Mouse (Mus musculus) MEL (cell line): ENCODE measurements around the gene Gpr156. TPM values are rescaled to one million over a fixed set of nuclear protein-coding genes. Genes with fewer than 3 reads are reported as not detected.

Experiments used
- DNase-seq: peaks from one replicate; pipeline ENCODE4 v3.0.0; 2011; ENCODE audit warnings: low read depth, low spot score
- H3K27ac ChIP-seq: 2 replicates; pipeline ENCODE4 v1.5.1; 2012; ENCODE audit warnings: low read depth, mild to moderate bottlenecking, control low read depth, low read length, moderate library complexity; ENCODE audit not compliant: control insufficient read depth
- H3K27me3 ChIP-seq, 2 experiments: fragments of 150-350 bp in 1 of 2; sonication (generic) in 1 of 2; 2 replicates each; pipeline ENCODE4 v1.6.1; 2012; ENCODE audit warnings: low read length in 2 of 2, mild to moderate bottlenecking in 2 of 2, improper control_type of control experiment in 1 of 2, moderate library complexity in 1 of 2; ENCODE audit not compliant: insufficient read depth in 2 of 2, control insufficient read depth in 1 of 2
- H3K36me3 ChIP-seq, 2 experiments: 2 replicates each; pipeline ENCODE4 v1.6.1; 2012 to 2014; ENCODE audit warnings: low read length in 2 of 2, improper control_type of control experiment in 1 of 2, inconsistent platforms in 1 of 2, mild to moderate bottlenecking in 1 of 2; ENCODE audit not compliant: insufficient read depth in 2 of 2, control insufficient read depth in 1 of 2
- H3K4me1 ChIP-seq, 2 experiments: fragments of 150-350 bp in 1 of 2; sonication (generic) in 1 of 2; 2 replicates each; pipeline ENCODE4 v1.6.1; 2012; ENCODE audit warnings: low read length in 2 of 2, improper control_type of control experiment in 1 of 2, mild to moderate bottlenecking in 1 of 2; ENCODE audit not compliant: insufficient read depth in 2 of 2, control insufficient read depth in 1 of 2
- H3K4me3 ChIP-seq, 2 experiments: fragments of 150-350 bp in 1 of 2; sonication (generic) in 1 of 2; 2 replicates each; pipeline ENCODE4 v1.5.1; 2012; ENCODE audit warnings: low read depth in 2 of 2, low read length in 2 of 2, mild to moderate bottlenecking in 2 of 2, moderate library complexity in 2 of 2, control low read depth in 1 of 2, improper control_type of control experiment in 1 of 2; ENCODE audit not compliant: control insufficient read depth in 1 of 2, insufficient read depth in 1 of 2
- H3K79me2 ChIP-seq: 2 replicates; pipeline ENCODE4 v1.6.1; 2012; ENCODE audit warnings: mild to moderate bottlenecking, low read length, moderate library complexity; ENCODE audit not compliant: control insufficient read depth, poor library complexity, insufficient read depth
- H3K9ac ChIP-seq: 2 replicates; pipeline ENCODE4 v1.6.1; 2012; ENCODE audit warnings: low read depth, mild to moderate bottlenecking, control low read depth, low read length, moderate library complexity; ENCODE audit not compliant: control insufficient read depth, poor library complexity, severe bottlenecking
- H3K9me3 ChIP-seq: fragments of 150-350 bp; sonication (generic); replicated peaks from 2 replicates; pipeline ENCODE4 v1.6.1; 2012; ENCODE audit warnings: mild to moderate bottlenecking, low read length, improper control_type of control experiment, moderate library complexity; ENCODE audit not compliant: insufficient read depth
- CHD1 ChIP-seq: IDR thresholded peaks from 2 replicates; pipeline ENCODE4 v1.6.1; 2012; ENCODE audit warnings: low read depth, mild to moderate bottlenecking, inconsistent platforms, low read length, improper control_type of control experiment
- CHD2 ChIP-seq: IDR thresholded peaks from 2 replicates; pipeline ENCODE4 v1.6.1; 2011; ENCODE audit warnings: low read length, improper control_type of control experiment
- CTCF ChIP-seq, 3 experiments: IDR thresholded peaks in 2 of 3; conservative IDR thresholded peaks in 1 of 3; 2 replicates each; pipeline ENCODE4 v1.5.1; 2011 to 2012; ENCODE audit warnings: low read length in 3 of 3, low read depth in 2 of 3, mild to moderate bottlenecking in 2 of 3, improper control_type of control experiment in 1 of 3, inconsistent platforms in 1 of 3, mixed read lengths in 1 of 3, moderate library complexity in 1 of 3; ENCODE audit not compliant: control insufficient read depth in 1 of 3, insufficient read depth in 1 of 3, poor library complexity in 1 of 3, severe bottlenecking in 1 of 3
- ELF1 ChIP-seq: IDR thresholded peaks from 2 replicates; pipeline ENCODE4 v1.6.1; 2014; ENCODE audit warnings: low read depth, mild to moderate bottlenecking, inconsistent platforms, low read length, improper control_type of control experiment, moderate library complexity
- ETS1 ChIP-seq: IDR thresholded peaks from 2 replicates; pipeline ENCODE4 v1.6.1; 2012; ENCODE audit warnings: low read depth, mild to moderate bottlenecking, inconsistent platforms, low read length, improper control_type of control experiment, moderate library complexity
- GABPA ChIP-seq: IDR thresholded peaks from 2 replicates; pipeline ENCODE4 v1.6.1; 2012; ENCODE audit warnings: low read depth, mild to moderate bottlenecking, inconsistent platforms, low read length, improper control_type of control experiment, moderate library complexity
- GATA1 ChIP-seq: IDR thresholded peaks from 2 replicates; pipeline ENCODE4 v1.6.1; 2011; ENCODE audit warnings: low read depth, low read length, improper control_type of control experiment
- HCFC1 ChIP-seq: IDR thresholded peaks from 2 replicates; pipeline ENCODE4 v1.6.1; 2012; ENCODE audit warnings: low read depth, mild to moderate bottlenecking, inconsistent platforms, low read length, improper control_type of control experiment, moderate library complexity
- JUND ChIP-seq: IDR thresholded peaks from 2 replicates; pipeline ENCODE4 v1.6.1; 2011; ENCODE audit warnings: low read depth, mild to moderate bottlenecking, improper control_type of control experiment, low read length
- KAT2A ChIP-seq: conservative IDR thresholded peaks from 2 replicates; pipeline ENCODE4 v1.6.1; 2012; ENCODE audit warnings: low read depth, low read length, improper control_type of control experiment, inconsistent platforms
- MAX ChIP-seq: IDR thresholded peaks from 2 replicates; pipeline ENCODE4 v1.6.1; 2011; ENCODE audit warnings: low read length, improper control_type of control experiment
- MAZ ChIP-seq: IDR thresholded peaks from 2 replicates; pipeline ENCODE4 v1.6.1; 2012; ENCODE audit warnings: low read depth, mild to moderate bottlenecking, inconsistent platforms, low read length, improper control_type of control experiment
- MEF2A ChIP-seq: IDR thresholded peaks from 2 replicates; pipeline ENCODE4 v1.6.1; 2014; ENCODE audit warnings: low read depth, mild to moderate bottlenecking, inconsistent platforms, low read length, improper control_type of control experiment; ENCODE audit not compliant: poor library complexity, insufficient replicate concordance, severe bottlenecking; ENCODE audit errors: extremely low read depth
- MXI1 ChIP-seq: IDR thresholded peaks from 2 replicates; pipeline ENCODE4 v1.6.1; 2011; ENCODE audit warnings: mild to moderate bottlenecking, low read depth, low read length, improper control_type of control experiment
- NELFE ChIP-seq: IDR thresholded peaks from 2 replicates; pipeline ENCODE4 v1.6.1; 2011; ENCODE audit warnings: low read depth, low read length, improper control_type of control experiment
- POLR2A ChIP-seq, 2 experiments: IDR thresholded peaks; 2 replicates each; pipeline ENCODE4 v1.6.1; 2011 to 2012; ENCODE audit warnings: low read length in 2 of 2, mild to moderate bottlenecking in 2 of 2, control low read depth in 1 of 2, improper control_type of control experiment in 1 of 2, low read depth in 1 of 2, moderate library complexity in 1 of 2; ENCODE audit not compliant: control insufficient read depth in 1 of 2, insufficient read depth in 1 of 2, poor library complexity in 1 of 2
- POLR2AphosphoS5 ChIP-seq: IDR thresholded peaks from 2 replicates; pipeline ENCODE4 v1.6.1; 2012; ENCODE audit warnings: low read depth, borderline replicate concordance, mild to moderate bottlenecking, inconsistent platforms, low read length, moderate library complexity, mixed read lengths
- SIN3A ChIP-seq: IDR thresholded peaks from 2 replicates; pipeline ENCODE4 v1.6.1; 2012; ENCODE audit warnings: low read length, improper control_type of control experiment, inconsistent platforms
- TAL1 ChIP-seq: IDR thresholded peaks from 2 replicates; pipeline ENCODE4 v1.6.1; 2012; ENCODE audit warnings: mild to moderate bottlenecking, inconsistent platforms, low read length, moderate library complexity, mixed read lengths
- TBP ChIP-seq: IDR thresholded peaks from 2 replicates; pipeline ENCODE4 v1.8.0; 2011; ENCODE audit warnings: low read depth, low read length, improper control_type of control experiment
- UBTF ChIP-seq: IDR thresholded peaks from 2 replicates; pipeline ENCODE4 v1.6.1; 2012; ENCODE audit warnings: low read depth, mild to moderate bottlenecking, inconsistent platforms, low read length, improper control_type of control experiment, moderate library complexity, borderline replicate concordance; ENCODE audit not compliant: insufficient read depth
- USF1 ChIP-seq: IDR thresholded peaks from 2 replicates; pipeline ENCODE4 v1.6.1; 2014; ENCODE audit warnings: low read depth, mild to moderate bottlenecking, inconsistent platforms, low read length, improper control_type of control experiment, moderate library complexity
- ZC3H11A ChIP-seq: IDR thresholded peaks from 2 replicates; pipeline ENCODE4 v1.6.1; 2012; ENCODE audit warnings: low read depth, mild to moderate bottlenecking, inconsistent platforms, low read length, improper control_type of control experiment
- ZKSCAN1 ChIP-seq: IDR thresholded peaks from 2 replicates; pipeline ENCODE4 v1.6.1; 2012; ENCODE audit warnings: low read depth, mild to moderate bottlenecking, inconsistent platforms, low read length, improper control_type of control experiment, moderate library complexity
- ZMIZ1 ChIP-seq: IDR thresholded peaks from 2 replicates; pipeline ENCODE4 v1.6.1; 2012; ENCODE audit warnings: low read depth, mild to moderate bottlenecking, inconsistent platforms, low read length, improper control_type of control experiment, moderate library complexity
- polyA plus RNA-seq, 2 experiments: library from polyadenylated mRNA; stranded (reverse) in 1 of 2; unstranded in 1 of 2; fragments of >175 nt in 1 of 2; fragments of >200 nt in 1 of 2; gene quantifications; 2 replicates each; pipeline versions ENCODE4 v1.2.1 to v1.2.4; 2012; ENCODE audit warnings: low replicate concordance in 2 of 2, low read depth in 1 of 2; ENCODE audit not compliant: insufficient read length in 2 of 2, insufficient read depth in 1 of 2, missing spikeins in 1 of 2
- total RNA-seq: library from RNA; depleted of rRNA; stranded (reverse); fragments of 300-350 nt; gene quantifications from 2 replicates; pipeline ENCODE4 v1.2.3, GENCODE M21; 2012

The Gpr156 gene
- total and polyA plus RNA-seq, 3 experiments, result not detected

DNA sequence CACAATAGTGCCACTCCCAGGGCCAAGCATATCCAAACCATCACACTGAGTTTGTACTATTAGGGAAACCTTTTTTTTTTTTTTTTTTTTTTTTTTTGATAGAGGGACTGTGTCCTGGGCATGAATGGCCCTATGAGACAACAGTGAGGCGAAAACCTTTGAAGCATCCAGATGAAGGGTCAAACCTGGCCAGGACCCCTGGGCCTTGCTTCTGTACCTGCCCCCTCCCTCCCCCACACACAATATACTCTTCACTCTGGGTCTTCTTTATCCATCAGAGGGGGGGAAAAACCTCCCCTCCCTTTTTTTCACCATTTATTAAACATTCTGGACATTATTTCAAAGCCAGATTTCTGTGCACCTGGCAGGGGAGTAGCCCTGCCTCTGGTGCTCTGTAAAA is 83.5 kb downstream of the Gpr156 start:
- DNase-seq, result no peak
- no peaks in the 10 kb centered on the region for H3K9me3 ChIP-seq
- peaks cover 0 to 7% of the 10 kb centered on the region in 2 experiments; a peak in 2 of 4 replicates for H3K27me3 ChIP-seq
- H3K4me1 ChIP-seq, result no peaks in the 10 kb centered on the region
- no peaks in the 10 kb centered on the region for H3K79me2 ChIP-seq
- H3K9ac ChIP-seq, result no peak overlapping the region
- H3K36me3 ChIP-seq, result no peaks in the 10 kb centered on the region
- TF ChIP-seq MAZ (no peak), GATA1 (no peak), MXI1 (no peak), CHD1 (no peak), SIN3A (no peak), JUND (no peak), HCFC1 (no peak), CTCF (IDR thresholded peaks at IDR 0.05 in 2 of 3, conservative IDR thresholded peaks at IDR 0.05 in 1 of 3; ENCODE audit: control insufficient read depth in 1 of 3, insufficient read depth in 1 of 3, low read depth in 2 of 3, low read length in 3 of 3, poor library complexity in 1 of 3, severe bottlenecking in 1 of 3) (no peak), ETS1 (no peak), NELFE (no peak), ZKSCAN1 (no peak), ZMIZ1 (no peak), MEF2A (no peak), USF1 (no peak), UBTF (no peak)
- H3K4me3 ChIP-seq, result no peak overlapping the region
- no peak overlapping the region for H3K27ac ChIP-seq

DNA sequence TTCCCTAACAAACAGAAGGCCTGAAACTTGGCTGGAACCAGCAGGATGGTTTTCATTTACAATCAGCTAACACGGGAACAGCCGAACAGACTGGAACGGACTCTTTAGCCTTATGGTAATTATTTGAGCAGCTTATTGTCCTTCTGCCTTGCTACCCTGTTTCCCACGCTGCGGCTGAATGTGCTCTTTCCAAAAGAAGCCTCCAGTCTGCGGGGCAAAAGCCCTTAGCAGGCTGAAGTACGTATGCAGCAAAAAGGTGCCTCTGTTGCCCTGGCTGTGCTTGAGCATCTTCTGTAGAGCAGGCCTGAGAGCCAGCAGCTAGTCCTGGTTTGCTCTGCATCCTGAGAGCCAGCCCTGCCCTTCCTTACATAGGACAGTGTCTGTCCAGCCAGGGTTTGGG is 83.9 kb downstream of the Gpr156 start:
- Histone ChIP-seq H3K9ac (no peak overlapping the region), H3K27me3 (peaks cover 0 to 7% of the 10 kb centered on the region in 2 experiments; a peak in 2 of 4 replicates), H3K4me1 (no peaks in the 10 kb centered on the region), H3K36me3 (no peaks in the 10 kb centered on the region), H3K79me2 (no peaks in the 10 kb centered on the region), H3K9me3 (no peaks in the 10 kb centered on the region), H3K27ac (no peak overlapping the region), H3K4me3 (no peak overlapping the region)
- DNase-seq, result no peak
- TF ChIP-seq CHD2 (no peak), MAX (no peak), CTCF (IDR thresholded peaks at IDR 0.05 in 2 of 3, conservative IDR thresholded peaks at IDR 0.05 in 1 of 3; ENCODE audit: control insufficient read depth in 1 of 3, insufficient read depth in 1 of 3, low read depth in 2 of 3, low read length in 3 of 3, poor library complexity in 1 of 3, severe bottlenecking in 1 of 3) (no peak), ZMIZ1 (no peak), ZC3H11A (no peak), SIN3A (no peak), TBP (no peak), GABPA (no peak), KAT2A (no peak), POLR2AphosphoS5 (no peak), HCFC1 (no peak), TAL1 (no peak), ELF1 (no peak), POLR2A (IDR thresholded peaks at IDR 0.05; ENCODE audit: control insufficient read depth in 1 of 2, insufficient read depth in 1 of 2, low read depth in 1 of 2, low read length in 2 of 2, poor library complexity in 1 of 2) (no peak)
